Mouse (Mus musculus): ENCODE results near the gene Ugt1a8.
"Not testable (repeated sequence)": the region's sequence is repeated elsewhere in the genome, so short reads cannot be mapped to it uniquely, and the experiment has no call there.

Ugt1a8 gene

DNA sequence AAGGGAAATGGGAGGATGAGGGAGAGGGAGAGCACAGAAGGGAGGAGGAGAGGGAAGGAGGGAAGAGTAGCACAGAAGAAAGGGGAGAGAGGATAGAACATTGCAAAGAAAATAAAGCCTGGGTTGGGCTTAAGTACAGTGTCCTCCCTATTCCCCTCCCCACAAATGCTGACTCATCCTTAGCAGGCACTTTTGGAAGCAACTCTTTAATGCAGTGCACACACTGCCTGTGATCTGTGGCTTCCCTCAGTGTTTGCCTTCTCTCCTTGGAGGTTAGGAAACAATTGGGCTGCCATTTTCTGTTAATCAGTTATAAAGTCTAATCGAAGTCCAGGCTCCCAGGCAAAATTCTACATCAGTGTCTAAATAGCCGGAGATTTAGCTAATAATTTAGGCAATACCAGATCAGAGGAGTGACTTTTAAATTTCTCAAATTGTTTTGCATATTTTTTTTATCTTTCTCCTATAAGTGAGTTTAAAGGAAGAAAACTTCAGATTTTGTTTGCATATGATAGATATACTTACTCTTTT is 21.5 kb downstream of the Ugt1a8 start:
- DNase-seq (ENCODE audit: low spot score) = not testable (repeated sequence)

DNA sequence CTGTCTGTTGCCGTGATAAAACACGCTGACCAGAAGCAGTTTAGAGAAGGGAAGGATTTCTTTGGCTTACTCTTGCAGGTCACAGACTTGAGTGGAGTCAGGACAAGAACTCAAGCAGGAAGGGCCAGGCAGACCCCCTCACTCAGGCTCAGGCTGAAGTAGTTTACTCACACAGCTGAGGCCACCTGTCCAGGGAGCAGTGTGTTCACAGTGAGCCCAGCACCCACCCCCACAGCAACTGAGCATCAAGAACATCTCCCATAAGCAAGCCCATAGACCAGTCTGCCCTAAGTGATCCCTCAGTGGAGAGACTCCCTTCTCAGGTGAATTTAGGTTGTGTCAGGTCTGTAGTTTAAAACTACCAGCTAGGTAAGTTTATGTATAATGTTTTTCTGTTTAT is 22.0 kb downstream of the Ugt1a8 start:
- not testable (repeated sequence) for DNase-seq (ENCODE audit: low spot score)

DNA sequence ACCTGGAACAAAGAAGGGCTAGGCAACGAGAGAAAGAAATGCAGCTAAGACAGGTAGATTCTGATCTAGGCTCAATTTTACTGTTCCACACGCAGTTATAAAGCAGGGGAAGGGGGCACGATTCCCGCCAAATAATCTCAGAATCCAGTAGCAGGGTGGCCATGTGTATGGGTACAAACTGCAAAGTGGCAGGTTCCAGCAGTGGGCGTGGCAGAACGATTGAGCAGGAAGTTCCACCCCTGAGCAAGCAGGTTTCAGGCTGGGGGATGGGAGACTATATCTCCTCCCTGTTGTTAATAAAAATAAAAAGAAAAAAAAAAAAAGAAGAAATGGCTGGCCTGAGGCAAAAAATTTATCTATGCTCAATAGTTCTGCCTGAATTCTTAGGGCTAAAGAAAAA is 25.2 kb downstream of the Ugt1a8 start:
- not testable (repeated sequence) for DNase-seq (ENCODE audit: low spot score)

GRCm38 (mm10) chr1:88120550-88120949 is 32.9 kb downstream of the Ugt1a8 start:
- DNase-seq (ENCODE audit: low spot score) = not testable (repeated sequence)

GRCm38 (mm10) chr1:88121521-88121920 is 33.9 kb downstream of the Ugt1a8 start:
- not testable (repeated sequence) for DNase-seq (ENCODE audit: low spot score)

GRCm38 (mm10) chr1:88125827-88126360 is 38.3 kb downstream of the Ugt1a8 start:
- DNase-seq (ENCODE audit: low spot score) = not testable (repeated sequence)

- DNase-seq (ENCODE audit: low spot score) = not testable (repeated sequence)
Observed at GRCm38 (mm10) chr1:88129091-88129490, 41.5 kb downstream of the Ugt1a8 start.

GRCm38 (mm10) chr1:88130223-88130622 is 42.6 kb downstream of the Ugt1a8 start:
- not testable (repeated sequence) for DNase-seq (ENCODE audit: low spot score)

DNA sequence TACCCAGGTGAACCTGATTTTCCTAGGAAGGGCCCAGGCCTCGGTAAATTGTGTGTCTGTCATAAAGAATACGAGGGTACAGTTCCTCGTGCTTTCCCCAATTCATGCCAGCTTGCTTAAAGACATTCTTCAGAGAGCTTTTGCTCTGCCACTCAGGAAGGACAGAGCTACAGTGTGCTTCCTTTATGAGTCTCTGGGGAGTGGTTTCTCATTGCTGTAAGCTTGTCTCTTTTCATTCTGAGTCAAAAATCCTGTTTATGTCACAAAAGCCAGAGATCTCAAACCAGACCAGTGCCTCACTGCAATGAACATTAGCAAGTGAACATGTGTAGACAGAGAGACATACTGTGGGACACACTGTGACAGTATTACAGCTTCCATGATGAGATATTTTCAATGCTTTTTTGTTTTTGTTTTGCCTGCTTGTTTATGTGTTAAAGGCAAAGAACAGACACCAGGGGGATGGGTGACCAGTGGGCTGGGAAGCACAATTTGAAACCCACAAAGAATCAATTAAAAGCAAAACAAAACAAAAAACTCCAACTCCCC is 46.4 kb downstream of the Ugt1a8 start:
- DNase-seq (ENCODE audit: low spot score) = no peak

- DNase-seq (ENCODE audit: low spot score) = not testable (repeated sequence)
Observed at GRCm38 (mm10) chr1:88134457-88135011, 46.9 kb downstream of the Ugt1a8 start, which contains the start of gene Ugt1a6a. Ugt1a6a (plus strand) TSS chr1:88134809.

GRCm38 (mm10) chr1:88135229-88135904 is 47.8 kb downstream of the Ugt1a8 start:
- DNase-seq (ENCODE audit: low spot score) = not testable (repeated sequence)

DNA sequence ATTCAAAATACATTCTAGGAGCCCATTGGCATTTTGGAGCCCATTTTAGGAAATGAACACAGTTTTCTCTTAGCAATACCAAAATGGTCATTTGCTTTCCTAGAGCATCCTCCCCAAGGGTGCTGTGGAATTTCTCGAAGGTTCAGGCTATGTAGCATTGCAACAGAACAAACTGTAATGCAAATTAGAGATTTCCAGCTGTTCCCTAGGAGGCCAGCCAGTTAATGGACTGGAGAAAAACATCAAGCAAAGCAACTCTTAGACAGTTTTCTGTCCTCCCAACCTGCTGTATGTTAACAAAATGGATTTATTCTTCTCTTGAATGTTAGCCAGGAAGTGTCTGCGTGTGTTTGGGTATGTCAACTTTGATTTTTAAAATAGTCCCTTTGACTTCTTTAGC is 49.0 kb downstream of the Ugt1a8 start:
- DNase-seq (ENCODE audit: low spot score) = no peak

DNA sequence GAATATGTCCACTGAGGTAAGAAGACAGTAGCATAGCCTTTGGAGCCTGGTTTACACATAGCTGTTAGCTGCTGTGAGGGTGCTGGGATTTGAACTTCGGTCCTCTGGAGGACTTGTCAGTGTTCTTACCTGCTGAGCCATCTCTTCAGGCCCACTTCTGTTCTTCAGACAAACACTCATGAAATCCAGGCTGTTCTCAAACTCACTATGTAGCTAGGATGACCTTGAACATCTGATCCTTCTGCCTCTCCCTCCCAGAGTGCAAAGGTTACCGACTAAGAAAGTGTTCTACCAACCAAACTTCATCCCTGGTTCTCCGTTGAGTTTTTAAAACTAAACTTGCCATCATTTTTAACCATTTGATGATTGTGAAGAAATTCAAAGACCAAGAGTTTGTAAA is 49.7 kb downstream of the Ugt1a8 start:
- no peak for DNase-seq (ENCODE audit: low spot score)

- no peak for DNase-seq (ENCODE audit: low spot score)
Observed at GRCm38 (mm10) chr1:88138145-88138544, 50.5 kb downstream of the Ugt1a8 start.

GRCm38 (mm10) chr1:88140492-88140891 is 52.9 kb downstream of the Ugt1a8 start:
- DNase-seq (ENCODE audit: low spot score) = not testable (repeated sequence)

DNA sequence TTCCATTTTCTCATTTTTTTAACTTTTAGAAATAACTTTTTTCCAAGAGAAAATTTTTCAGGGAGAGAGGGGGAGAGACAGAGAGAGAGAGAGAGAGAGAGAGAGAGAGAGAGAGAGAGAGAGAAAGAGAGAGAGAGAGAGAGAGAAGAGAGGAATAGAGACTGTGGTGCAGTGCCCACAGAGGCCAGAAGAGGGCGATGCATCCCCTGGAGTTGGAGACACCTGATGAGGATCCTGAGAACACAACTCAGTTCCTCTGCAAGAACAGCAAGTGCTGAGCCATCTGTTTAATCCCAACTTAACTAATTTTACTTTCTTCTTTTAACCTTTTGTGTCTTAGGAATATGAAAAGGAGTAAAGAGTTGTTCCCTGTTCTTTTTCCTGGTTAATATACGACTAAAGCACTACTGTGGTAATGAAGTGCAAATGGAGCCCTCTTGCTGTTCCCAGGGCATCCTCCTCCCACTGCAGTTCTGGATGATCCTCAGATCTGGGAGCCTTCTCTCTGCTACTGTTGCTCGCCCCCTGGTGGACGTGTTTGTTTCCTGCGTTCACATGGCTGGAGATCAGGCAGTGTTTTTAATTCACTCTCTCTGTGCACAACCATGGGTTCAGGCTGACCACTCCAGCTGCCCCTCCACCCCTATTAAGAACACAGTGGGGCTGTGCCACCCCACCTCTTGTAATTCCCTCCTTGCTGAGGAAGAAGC is 56.5 kb downstream of the Ugt1a8 start:
- DNase-seq (ENCODE audit: low spot score) = peak; percentile 55

- peak; percentile 20 for DNase-seq (ENCODE audit: low spot score)
Observed at GRCm38 (mm10) chr1:88145278-88145677, 57.7 kb downstream of the Ugt1a8 start.

DNA sequence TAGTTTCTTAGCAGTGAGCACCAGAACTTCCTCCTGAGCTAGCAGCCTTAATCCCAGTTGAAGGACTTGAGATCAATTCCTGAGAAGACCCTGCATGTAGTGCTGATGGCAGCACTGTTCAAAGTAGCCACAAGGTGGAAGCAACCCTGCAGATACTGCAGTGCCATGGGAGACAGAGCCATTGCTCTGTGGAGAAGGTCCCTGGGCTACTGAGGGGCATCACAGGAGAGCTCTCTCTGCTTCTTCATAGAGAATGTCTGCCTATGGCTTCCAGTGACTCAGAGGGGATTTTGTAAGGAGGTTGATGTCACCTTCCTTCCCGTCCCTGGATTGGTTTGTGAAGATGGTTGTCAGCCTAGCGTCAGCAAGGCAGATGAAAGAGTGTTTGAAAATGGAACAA is 62.5 kb downstream of the Ugt1a8 start:
- DNase-seq (ENCODE audit: low spot score) = peak; percentile 16

DNA sequence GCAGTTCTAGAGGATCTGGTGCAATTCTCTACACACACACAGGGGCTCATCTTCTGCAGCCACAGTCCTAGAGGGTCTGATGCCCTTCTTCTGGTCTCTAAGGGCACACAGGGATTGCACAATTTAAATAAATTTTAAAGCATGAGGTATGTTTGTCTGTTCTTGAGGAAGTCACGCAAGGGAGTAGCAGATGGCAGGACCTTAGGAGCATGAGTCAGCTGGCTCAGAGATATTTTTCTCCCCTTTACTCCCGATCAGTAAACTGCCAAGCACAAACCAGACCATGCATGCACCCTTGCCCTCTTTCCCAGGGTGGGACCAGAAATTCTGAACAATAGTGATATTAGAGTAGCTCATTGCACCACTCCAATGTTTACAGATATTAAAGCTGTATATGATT is 70.8 kb downstream of the Ugt1a8 start:
- no peak for DNase-seq (ENCODE audit: low spot score)

- DNase-seq (ENCODE audit: low spot score) = no peak
Observed at GRCm38 (mm10) chr1:88165711-88166110, 78.1 kb downstream of the Ugt1a8 start, which contains the start of gene Ugt1a5. Ugt1a5 (plus strand) TSS chr1:88166012.

DNA sequence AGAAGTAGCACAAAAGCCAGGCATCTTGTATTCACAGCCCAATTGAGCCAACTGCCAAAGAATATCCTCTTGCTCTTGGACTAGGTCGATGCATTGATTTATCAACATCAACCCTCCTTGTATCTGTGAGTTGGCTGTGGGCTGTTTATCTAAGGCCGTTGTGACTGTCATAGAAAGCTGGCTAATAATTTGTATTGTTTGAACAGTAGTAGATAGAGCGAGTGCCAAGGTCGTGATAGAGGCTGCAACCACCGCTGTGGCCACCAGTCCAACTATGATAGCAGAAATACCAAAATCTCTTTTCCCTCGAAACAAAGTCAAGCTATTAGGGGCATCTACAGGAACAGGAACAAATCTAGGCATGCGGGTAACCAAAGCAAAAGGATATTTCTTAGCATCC is 84.6 kb downstream of the Ugt1a8 start:
- not testable (repeated sequence) for DNase-seq (ENCODE audit: low spot score)

- no peak for DNase-seq (ENCODE audit: low spot score)
Observed at GRCm38 (mm10) chr1:88179657-88180056, 92.0 kb downstream of the Ugt1a8 start.
